Mouse (Mus musculus): ENCODE data around the gene Prdm13. TPM values are rescaled to one million over a fixed set of nuclear protein-coding genes. Genes with fewer than 3 reads are reported as not detected.

Prdm13 gene
- polyA plus RNA-seq, 1 experiment from 2014 or later = 0.18 TPM

DNA sequence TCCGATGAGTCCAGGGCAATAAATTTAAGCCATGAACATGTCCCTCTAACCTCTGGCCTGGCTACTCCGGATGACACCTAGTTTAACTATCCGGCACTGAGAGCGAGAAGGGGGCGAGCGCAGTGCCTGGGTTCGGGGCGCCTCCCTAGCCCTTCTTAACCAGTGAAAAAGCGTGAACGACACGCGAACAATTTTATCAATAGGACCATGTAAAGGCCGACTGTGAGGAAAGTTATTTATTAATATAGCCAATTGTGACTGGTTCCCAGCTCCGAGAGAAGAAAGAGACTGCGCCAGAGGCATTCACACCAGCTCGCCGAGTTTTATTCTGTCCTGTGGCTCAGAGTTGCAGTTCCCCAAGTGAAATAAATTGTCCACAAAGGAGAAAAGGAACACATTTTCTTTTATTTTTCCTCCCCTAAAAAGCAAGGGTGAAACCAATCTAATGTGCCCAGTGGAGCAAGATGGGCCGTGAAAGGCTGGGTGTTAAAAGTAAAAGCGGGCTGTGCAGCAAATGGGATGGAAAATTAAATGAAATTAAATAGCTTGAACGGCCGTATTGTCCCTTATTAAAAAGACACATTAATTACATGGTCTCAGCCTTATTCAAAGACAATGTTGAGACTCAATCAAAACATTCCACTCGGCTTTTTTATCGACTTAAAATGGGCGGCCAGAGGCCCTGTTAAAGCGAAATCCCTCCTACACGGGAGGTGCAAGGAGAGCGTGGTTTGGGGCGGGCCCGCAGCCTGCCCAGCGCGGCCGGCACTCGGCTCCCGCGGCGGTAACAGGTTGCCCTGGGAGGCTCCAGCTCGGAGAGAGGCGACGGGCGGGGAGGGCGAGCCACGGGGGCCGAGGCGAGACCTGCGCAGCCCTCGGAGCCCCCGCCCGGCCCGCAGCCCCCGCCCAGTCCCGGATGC is 2.3 kb upstream of the Prdm13 start:
- no peaks in the 10 kb centered on the region for H3K36me3 ChIP-seq
- H3K9ac ChIP-seq = peak overlapping the region; percentile 30; the same call in 1 of the 2 replicates
- H3K27me3 ChIP-seq = peaks cover 92% of the 10 kb centered on the region
- H3K4me2 ChIP-seq (replicated peaks) = peak overlapping the region; percentile 67
- H3K4me1 ChIP-seq = no peaks in the 10 kb centered on the region
- H3K27ac ChIP-seq = no peak overlapping the region
- no peaks in the 10 kb centered on the region for H3K9me3 ChIP-seq
- 3% methylated on average over 51 of the region's 51 CpGs for WGBS
- H3K4me3 ChIP-seq = peak overlapping the region; percentile 30
- ATAC-seq (ENCODE audit: insufficient number of reproducible peaks, insufficient read depth, low FRiP score, low TSS enrichment) = 0 out of 2 replicates have a peak, but pooled peaks have one; percentile 26

DNA sequence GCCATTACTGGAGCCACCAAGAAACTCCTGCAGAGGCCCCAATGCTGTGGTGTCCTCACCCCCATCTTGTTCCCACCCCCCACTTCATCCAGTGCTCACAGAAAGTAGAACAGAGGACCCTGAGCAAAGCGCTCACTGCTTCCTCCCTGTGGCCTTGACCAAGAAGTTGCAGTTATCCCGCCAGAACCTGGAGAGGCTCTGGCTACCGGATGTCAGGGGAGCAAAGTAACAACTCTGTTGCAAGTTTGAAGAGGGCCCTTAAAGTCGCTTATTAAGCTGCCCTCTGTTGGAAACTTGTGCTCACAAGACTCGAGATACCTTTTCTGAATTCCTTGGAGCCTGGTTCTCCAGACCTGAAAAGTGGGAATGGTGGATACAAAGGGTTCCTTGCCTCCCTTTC is 1.2 kb upstream of the Prdm13 start:
- Histone ChIP-seq H3K36me3 (no peaks in the 10 kb centered on the region), H3K9me3 (no peaks in the 10 kb centered on the region), H3K9ac (no peak overlapping the region), H3K4me1 (no peaks in the 10 kb centered on the region), H3K27ac (no peak overlapping the region), H3K27me3 (peaks cover 92% of the 10 kb centered on the region), H3K4me3 (no peak overlapping the region), H3K4me2 (replicated peaks) (no peak overlapping the region)
- no peak for ATAC-seq (ENCODE audit: insufficient number of reproducible peaks, insufficient read depth, low FRiP score, low TSS enrichment)
- 2% methylated on average over 5 of the region's 5 CpGs for WGBS

GRCm38 (mm10) chr4:21686416-21686815 is 653 bp upstream of the Prdm13 start:
- H3K4me1 ChIP-seq = no peaks in the 10 kb centered on the region
- H3K9ac ChIP-seq = no peak overlapping the region
- no peak overlapping the region for H3K4me3 ChIP-seq
- H3K36me3 ChIP-seq = no peaks in the 10 kb centered on the region
- H3K27me3 ChIP-seq = peaks cover 92% of the 10 kb centered on the region
- no peak for ATAC-seq (ENCODE audit: insufficient number of reproducible peaks, insufficient read depth, low FRiP score, low TSS enrichment)
- H3K27ac ChIP-seq = no peak overlapping the region
- H3K9me3 ChIP-seq = no peaks in the 10 kb centered on the region
- 1% methylated on average over 11 of the region's 11 CpGs for WGBS
- H3K4me2 ChIP-seq (replicated peaks) = no peak overlapping the region

DNA sequence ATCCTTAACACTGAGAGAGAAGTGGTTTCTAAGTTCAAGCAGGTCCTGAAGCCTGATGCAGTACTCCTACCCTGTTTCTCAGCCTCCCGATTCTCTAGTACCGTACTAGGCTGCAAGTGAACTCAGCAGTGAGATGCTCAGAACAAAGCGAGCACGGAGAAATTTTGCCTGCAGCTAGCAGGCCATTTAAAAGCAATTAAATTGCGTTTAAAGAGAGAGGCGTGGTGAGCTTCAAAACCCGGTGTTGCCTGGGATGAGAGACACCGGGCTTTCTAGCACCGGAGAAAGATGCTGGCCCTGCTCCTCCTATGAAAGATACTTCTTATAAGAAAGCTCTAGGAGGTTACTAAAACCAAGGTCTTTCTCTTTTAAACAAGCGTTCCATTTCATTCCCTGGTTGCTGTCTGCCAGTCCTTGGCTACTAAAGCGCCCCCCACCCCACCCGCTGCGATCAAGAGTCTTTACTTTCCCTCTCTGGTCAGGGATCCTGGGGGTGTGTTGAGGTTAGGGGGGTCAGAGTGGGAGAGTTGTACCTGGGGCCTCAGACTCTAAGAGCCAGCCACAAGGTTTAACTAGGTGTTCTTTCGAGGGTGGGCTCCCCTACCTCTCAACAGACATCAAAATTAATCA is 1.3 kb downstream of the Prdm13 start:
- H3K9ac ChIP-seq = no peak overlapping the region
- H3K27ac ChIP-seq = no peak overlapping the region
- H3K4me2 ChIP-seq (replicated peaks) = no peak overlapping the region
- H3K4me1 ChIP-seq = peaks cover 3% of the 10 kb centered on the region; the same call in 1 of the 2 replicates
- H3K4me3 ChIP-seq = no peak overlapping the region
- no peak for ATAC-seq (ENCODE audit: insufficient number of reproducible peaks, insufficient read depth, low FRiP score, low TSS enrichment)
- no peaks in the 10 kb centered on the region for H3K36me3 ChIP-seq
- peaks cover 93% of the 10 kb centered on the region for H3K27me3 ChIP-seq
- WGBS = 1% methylated on average over 14 of the region's 14 CpGs
- H3K9me3 ChIP-seq = no peaks in the 10 kb centered on the region

DNA sequence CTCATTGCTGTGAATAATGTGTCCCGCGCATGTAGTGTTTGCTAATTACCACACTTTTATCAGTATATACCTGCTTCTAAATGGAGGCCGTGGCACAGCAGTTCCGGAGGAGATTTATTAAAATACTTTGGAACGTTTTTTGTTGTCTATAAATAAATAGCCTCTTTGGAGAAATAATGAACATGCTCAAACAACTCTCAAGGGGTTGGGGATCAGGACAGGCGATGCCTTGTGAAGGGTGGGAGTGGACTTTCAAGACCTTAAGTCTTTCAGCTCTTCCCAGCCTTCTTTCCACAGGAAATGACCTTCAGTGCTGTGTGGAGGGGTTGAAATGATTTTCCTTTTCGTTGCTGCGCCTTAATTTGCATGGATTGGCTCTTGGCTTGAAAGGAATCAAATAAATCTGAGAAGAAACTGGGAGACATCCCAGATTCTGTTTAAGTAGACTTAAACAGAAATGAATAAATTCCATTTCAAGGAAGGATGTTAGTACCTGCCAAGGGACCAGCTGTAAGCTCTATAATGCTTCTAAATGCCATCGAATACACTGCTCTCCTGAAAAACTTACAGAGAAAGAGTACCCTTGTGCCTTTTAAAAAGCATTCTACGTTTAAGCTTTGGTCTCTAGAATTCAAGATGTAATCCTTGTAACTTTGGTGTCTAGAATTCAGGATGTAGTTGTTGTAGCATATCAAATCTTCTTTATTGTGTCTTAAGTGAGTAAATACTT is 3.2 kb downstream of the Prdm13 start:
- Histone ChIP-seq H3K27me3 (peaks cover 99% of the 10 kb centered on the region), H3K27ac (no peak overlapping the region), H3K36me3 (no peaks in the 10 kb centered on the region), H3K9me3 (no peaks in the 10 kb centered on the region), H3K9ac (no peak overlapping the region), H3K4me2 (replicated peaks) (no peak overlapping the region), H3K4me1 (peaks cover 14% of the 10 kb centered on the region), H3K4me3 (no peak overlapping the region)
- WGBS = 11% methylated on average over 10 of the region's 10 CpGs
- ATAC-seq (ENCODE audit: insufficient number of reproducible peaks, insufficient read depth, low FRiP score, low TSS enrichment) = no peak

GRCm38 (mm10) chr4:21680971-21681370 is 4.8 kb downstream of the Prdm13 start:
- H3K27me3 ChIP-seq = peaks cover 95% of the 10 kb centered on the region
- no peaks in the 10 kb centered on the region for H3K9me3 ChIP-seq
- H3K36me3 ChIP-seq = no peaks in the 10 kb centered on the region
- H3K4me2 ChIP-seq (replicated peaks) = no peak overlapping the region
- H3K4me3 ChIP-seq = no peak overlapping the region
- 4% methylated on average over 10 of the region's 10 CpGs for WGBS
- no peak overlapping the region for H3K9ac ChIP-seq
- H3K4me1 ChIP-seq = peaks cover 14% of the 10 kb centered on the region
- no peak for ATAC-seq (ENCODE audit: insufficient number of reproducible peaks, insufficient read depth, low FRiP score, low TSS enrichment)
- H3K27ac ChIP-seq = no peak overlapping the region

DNA sequence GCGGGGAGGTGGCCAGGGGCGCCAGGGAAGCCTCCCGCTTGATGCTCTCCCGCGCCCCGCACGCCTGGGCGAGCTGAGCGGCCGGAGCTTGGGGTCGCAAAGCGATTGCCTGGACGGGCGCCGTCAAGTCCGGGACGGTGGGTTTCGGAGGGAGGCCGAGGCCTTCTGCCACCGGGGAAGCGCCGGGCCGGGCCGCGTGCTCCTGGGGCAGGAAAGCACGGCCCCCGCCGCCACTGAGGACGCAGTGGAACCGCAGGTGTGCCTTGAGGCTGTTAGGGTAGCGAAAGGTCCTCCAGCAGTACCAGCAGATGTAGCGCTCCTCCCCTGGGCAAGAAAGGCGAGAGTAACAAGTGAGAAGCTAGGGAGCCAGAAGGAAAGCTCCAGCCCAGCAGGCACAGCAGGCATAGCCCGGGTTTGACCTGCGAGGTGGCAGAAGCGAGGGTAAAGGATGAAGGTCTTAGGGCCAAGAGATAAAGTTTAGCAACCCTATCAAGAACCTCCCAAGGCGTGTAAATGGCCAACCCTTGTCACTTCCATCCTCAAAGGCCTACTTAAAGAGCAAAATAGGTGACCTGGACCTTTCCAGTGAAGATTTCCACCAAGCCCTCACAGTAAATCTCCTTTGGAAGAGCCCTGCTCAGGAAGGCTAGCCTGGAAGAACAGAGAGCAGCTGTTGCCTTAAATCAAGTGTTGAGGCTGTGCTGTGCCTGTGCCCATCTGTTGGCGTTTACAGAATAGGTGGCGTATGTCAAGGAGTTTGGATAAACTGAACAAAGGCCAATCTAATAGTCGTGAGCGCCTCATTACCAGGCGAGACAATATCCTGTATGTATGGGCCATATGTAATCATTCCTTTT is 5.9 kb downstream of the Prdm13 start:
- no peak overlapping the region for H3K27ac ChIP-seq
- ATAC-seq (ENCODE audit: insufficient number of reproducible peaks, insufficient read depth, low FRiP score, low TSS enrichment) = no peak
- H3K9ac ChIP-seq = no peak overlapping the region

DNA sequence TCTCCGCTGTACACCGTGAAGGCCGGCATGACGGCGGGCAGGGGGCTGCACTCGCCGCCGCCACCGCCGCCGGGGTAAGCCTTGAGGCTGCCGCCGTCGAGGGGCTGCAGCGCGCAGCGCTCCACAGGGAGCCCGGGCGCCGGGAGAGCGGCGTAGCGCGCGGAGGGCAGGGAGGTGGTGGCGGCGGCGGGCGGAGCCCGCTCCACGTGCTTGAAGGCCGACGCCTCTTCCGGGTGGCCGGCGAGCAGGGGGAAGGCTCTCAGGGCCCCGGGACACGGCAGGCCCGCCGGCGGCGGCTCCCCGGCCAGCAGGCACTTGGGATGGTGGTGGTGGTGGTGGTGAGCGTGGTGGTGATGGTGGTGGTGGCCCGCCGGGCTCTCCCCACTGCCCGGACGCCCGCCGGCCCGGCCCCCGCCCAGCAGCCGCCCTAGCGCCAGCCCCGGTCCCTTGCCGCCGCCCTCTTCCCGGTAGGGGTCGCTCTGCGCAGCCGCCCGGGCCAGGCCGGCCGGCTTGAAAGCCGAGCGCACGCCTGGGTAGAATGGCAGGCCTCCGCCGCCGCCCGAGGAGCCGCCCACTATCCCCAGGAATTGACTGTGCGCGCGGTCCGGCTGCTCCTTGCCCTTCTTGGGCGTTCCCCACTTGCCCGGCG is 6.7 kb downstream of the Prdm13 start:
- Histone ChIP-seq H3K27me3 (peaks cover 92% of the 10 kb centered on the region), H3K9ac (no peak overlapping the region), H3K9me3 (no peaks in the 10 kb centered on the region), H3K27ac (no peak overlapping the region), H3K4me1 (peaks cover 14% of the 10 kb centered on the region), H3K4me2 (replicated peaks) (peak overlapping the region; percentile 54), H3K4me3 (peak overlapping the region; percentile 38), H3K36me3 (no peaks in the 10 kb centered on the region)
- ATAC-seq (ENCODE audit: insufficient number of reproducible peaks, insufficient read depth, low FRiP score, low TSS enrichment) = peak; percentile 63
- under 1% methylated on average over 55 of the region's 79 CpGs for WGBS

More for the DNA sequence above, 5.9 kb downstream of the Prdm13 start:
- H3K36me3 ChIP-seq = no peaks in the 10 kb centered on the region
- peak overlapping the region; percentile 38 for H3K4me3 ChIP-seq
- peak overlapping the region; percentile 54 for H3K4me2 ChIP-seq (replicated peaks)
- H3K27me3 ChIP-seq = peaks cover 92% of the 10 kb centered on the region
- H3K4me1 ChIP-seq = peaks cover 14% of the 10 kb centered on the region
- H3K9me3 ChIP-seq = no peaks in the 10 kb centered on the region
- WGBS = 2% methylated on average over 42 of the region's 42 CpGs

- Histone ChIP-seq H3K27ac (no peak overlapping the region), H3K4me1 (peaks cover 14% of the 10 kb centered on the region), H3K9ac (no peak overlapping the region), H3K9me3 (no peaks in the 10 kb centered on the region), H3K4me2 (replicated peaks) (peak overlapping the region; percentile 54), H3K36me3 (no peaks in the 10 kb centered on the region), H3K27me3 (peaks cover 91% of the 10 kb centered on the region), H3K4me3 (peak overlapping the region; percentile 38)
- no peak for ATAC-seq (ENCODE audit: insufficient number of reproducible peaks, insufficient read depth, low FRiP score, low TSS enrichment)
- WGBS = under 1% methylated on average over 83 of the region's 84 CpGs
Measured at GRCm38 (mm10) chr4:21678101-21678974, 7.4 kb downstream of the Prdm13 start.

DNA sequence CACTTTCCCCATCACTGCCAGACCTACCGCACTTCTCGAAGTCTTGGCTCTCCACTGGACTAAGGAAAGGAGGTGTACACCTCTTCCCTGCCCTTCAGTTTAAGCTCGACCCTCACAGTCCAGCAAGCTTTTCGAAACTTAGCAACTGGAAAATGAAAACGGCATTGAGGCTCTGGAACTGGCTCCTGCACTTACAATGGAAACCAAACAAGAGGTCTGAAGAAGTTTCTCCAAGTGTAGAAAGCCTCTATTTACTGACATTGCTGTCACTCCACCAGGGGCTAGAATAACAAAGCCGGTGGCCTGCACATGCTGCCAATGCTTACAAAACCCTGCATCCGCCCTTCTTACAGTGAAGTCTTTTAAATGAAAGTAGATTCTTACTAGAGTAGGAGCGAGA is 11.1 kb downstream of the Prdm13 start:
- H3K27ac ChIP-seq = no peak overlapping the region
- H3K9ac ChIP-seq = no peak overlapping the region
- H3K4me2 ChIP-seq (replicated peaks) = no peak overlapping the region
- 3% methylated on average over 8 of the region's 8 CpGs for WGBS
- no peak overlapping the region for H3K4me3 ChIP-seq
- peaks cover 73% of the 10 kb centered on the region for H3K27me3 ChIP-seq
- no peaks in the 10 kb centered on the region for H3K36me3 ChIP-seq
- H3K4me1 ChIP-seq = peaks cover 14% of the 10 kb centered on the region
- ATAC-seq (ENCODE audit: insufficient number of reproducible peaks, insufficient read depth, low FRiP score, low TSS enrichment) = no peak
- H3K9me3 ChIP-seq = no peaks in the 10 kb centered on the region

All from embryonic facial prominence, embryonic 12.5 days (tissue).